Mouse (Mus musculus): ENCODE results near the gene Spata17. TPM values are rescaled to one million over a fixed set of nuclear protein-coding genes. Genes with fewer than 3 reads are reported as not detected.
A peak's percentile ranks its signal among the peaks of the same experiment; 100 is the strongest.

Gene Spata17
- polyA plus RNA-seq, 1 experiment, result not detected

GRCm38 (mm10) chr1:187053862-187054261, 161.4 kb downstream of the Spata17 start:
- TF ChIP-seq POLR2A (IDR thresholded peaks at IDR 0.05; ENCODE audit: borderline replicate concordance, control insufficient read depth, low read depth, low read length), result no peak
- TF ChIP-seq CTCF (IDR thresholded peaks at IDR 0.05; ENCODE audit: control insufficient read depth, insufficient read depth, low read length), result no peak
- H3K4me1 ChIP-seq (ENCODE audit: control insufficient read depth, insufficient read depth, low read length), result no peaks in the 10 kb centered on the region
- no peak overlapping the region for H3K27ac ChIP-seq (ENCODE audit: control insufficient read depth, insufficient read depth, low read depth, low read length, poor library complexity)
- H3K4me3 ChIP-seq (replicated peaks; ENCODE audit: control insufficient read depth, low read depth, low read length), result no peak overlapping the region
- 79% methylated on average over 3 of the region's 3 CpGs for WGBS

GRCm38 (mm10) chr1:187052532-187052931, 162.7 kb downstream of the Spata17 start:
- 66% methylated on average over 5 of the region's 5 CpGs for WGBS
- Histone ChIP-seq H3K4me1 (ENCODE audit: control insufficient read depth, insufficient read depth, low read length) (no peaks in the 10 kb centered on the region), H3K4me3 (replicated peaks; ENCODE audit: control insufficient read depth, low read depth, low read length) (no peak overlapping the region), H3K27ac (ENCODE audit: control insufficient read depth, insufficient read depth, low read depth, low read length, poor library complexity) (no peak overlapping the region)
- TF ChIP-seq CTCF (IDR thresholded peaks at IDR 0.05; ENCODE audit: control insufficient read depth, insufficient read depth, low read length) (no peak), POLR2A (IDR thresholded peaks at IDR 0.05; ENCODE audit: borderline replicate concordance, control insufficient read depth, low read depth, low read length) (no peak)

GRCm38 (mm10) chr1:187051296-187051695, 164.0 kb downstream of the Spata17 start:
- H3K27ac ChIP-seq (ENCODE audit: control insufficient read depth, insufficient read depth, low read depth, low read length, poor library complexity), result no peak overlapping the region
- no peak for TF ChIP-seq POLR2A (IDR thresholded peaks at IDR 0.05; ENCODE audit: borderline replicate concordance, control insufficient read depth, low read depth, low read length)
- TF ChIP-seq CTCF (IDR thresholded peaks at IDR 0.05; ENCODE audit: control insufficient read depth, insufficient read depth, low read length), result no peak
- 80% methylated on average over 8 of the region's 8 CpGs for WGBS
- no peak overlapping the region for H3K4me3 ChIP-seq (replicated peaks; ENCODE audit: control insufficient read depth, low read depth, low read length)
- no peaks in the 10 kb centered on the region for H3K4me1 ChIP-seq (ENCODE audit: control insufficient read depth, insufficient read depth, low read length)

DNA sequence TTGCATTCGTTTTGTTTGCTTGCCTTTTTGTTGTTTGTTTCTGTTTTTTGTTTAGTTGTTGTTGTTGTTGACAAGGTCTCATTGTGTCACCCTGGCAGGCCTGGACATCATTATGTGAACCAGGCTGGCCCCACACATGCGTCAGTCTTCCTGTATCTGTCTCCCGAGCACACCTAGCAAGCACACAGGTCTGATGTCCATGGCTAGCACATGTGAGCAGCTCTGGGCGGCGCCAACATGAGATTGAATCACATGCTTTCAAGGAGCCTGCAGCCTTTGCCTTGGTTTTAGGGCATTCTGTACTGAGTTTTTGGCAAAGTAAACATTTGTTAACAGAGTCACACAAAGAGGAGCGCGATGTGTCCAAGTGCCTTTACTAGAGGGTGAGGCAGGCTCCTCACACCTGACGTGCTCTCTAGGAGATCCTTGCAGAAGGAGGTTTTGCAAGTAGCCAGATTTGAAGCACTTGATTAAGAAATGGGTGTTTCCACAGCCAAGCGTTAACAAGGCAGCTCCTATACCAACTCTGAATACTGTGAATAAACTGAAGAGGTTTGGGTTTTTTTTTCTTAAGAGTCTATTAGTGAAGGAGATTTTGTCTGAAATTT, 166.5 kb downstream of the Spata17 start:
- Histone ChIP-seq H3K27ac (ENCODE audit: control insufficient read depth, insufficient read depth, low read depth, low read length, poor library complexity) (no peak overlapping the region), H3K4me1 (ENCODE audit: control insufficient read depth, insufficient read depth, low read length) (no peaks in the 10 kb centered on the region), H3K4me3 (replicated peaks; ENCODE audit: control insufficient read depth, low read depth, low read length) (no peak overlapping the region)
- 83% methylated on average over 9 of the region's 9 CpGs for WGBS
- TF ChIP-seq POLR2A (IDR thresholded peaks at IDR 0.05; ENCODE audit: borderline replicate concordance, control insufficient read depth, low read depth, low read length) (no peak), CTCF (IDR thresholded peaks at IDR 0.05; ENCODE audit: control insufficient read depth, insufficient read depth, low read length) (no peak)

GRCm38 (mm10) chr1:187044726-187045125, 170.5 kb downstream of the Spata17 start:
- Histone ChIP-seq H3K4me3 (replicated peaks; ENCODE audit: control insufficient read depth, low read depth, low read length) (no peak overlapping the region), H3K27ac (ENCODE audit: control insufficient read depth, insufficient read depth, low read depth, low read length, poor library complexity) (no peak overlapping the region), H3K4me1 (ENCODE audit: control insufficient read depth, insufficient read depth, low read length) (no peaks in the 10 kb centered on the region)
- TF ChIP-seq CTCF (IDR thresholded peaks at IDR 0.05; ENCODE audit: control insufficient read depth, insufficient read depth, low read length) (no peak), POLR2A (IDR thresholded peaks at IDR 0.05; ENCODE audit: borderline replicate concordance, control insufficient read depth, low read depth, low read length) (no peak)
- 64% methylated on average over 6 of the region's 6 CpGs for WGBS

GRCm38 (mm10) chr1:187039801-187040200, 175.5 kb downstream of the Spata17 start:
- Histone ChIP-seq H3K4me1 (ENCODE audit: control insufficient read depth, insufficient read depth, low read length) (no peaks in the 10 kb centered on the region), H3K27ac (ENCODE audit: control insufficient read depth, insufficient read depth, low read depth, low read length, poor library complexity) (no peak overlapping the region), H3K4me3 (replicated peaks; ENCODE audit: control insufficient read depth, low read depth, low read length) (no peak overlapping the region)
- WGBS, result 24% methylated on average over 4 of the region's 4 CpGs
- TF ChIP-seq POLR2A (IDR thresholded peaks at IDR 0.05; ENCODE audit: borderline replicate concordance, control insufficient read depth, low read depth, low read length) (no peak), CTCF (IDR thresholded peaks at IDR 0.05; ENCODE audit: control insufficient read depth, insufficient read depth, low read length) (no peak)

DNA sequence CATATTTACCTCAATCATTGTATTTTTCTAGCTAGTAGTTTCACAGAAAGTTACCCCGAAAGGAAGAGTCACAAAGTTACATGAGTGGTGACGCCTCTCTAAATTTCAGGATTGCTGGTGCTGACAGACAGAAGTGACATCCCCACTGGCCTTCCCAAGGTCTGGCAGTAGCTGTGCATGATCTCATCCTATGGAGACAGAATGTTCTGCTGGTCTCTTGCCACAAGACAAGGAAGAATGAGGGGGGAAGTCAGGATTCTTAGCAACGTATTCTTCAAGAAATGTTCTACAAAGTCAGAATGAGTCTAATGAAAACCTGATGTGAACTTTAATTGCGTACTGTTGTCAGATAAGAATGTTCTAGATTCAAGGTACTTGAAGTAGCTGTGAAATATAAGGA, 179.5 kb downstream of the Spata17 start:
- no peaks in the 10 kb centered on the region for H3K4me1 ChIP-seq (ENCODE audit: control insufficient read depth, insufficient read depth, low read length)
- 83% methylated on average over 4 of the region's 4 CpGs for WGBS
- H3K27ac ChIP-seq (ENCODE audit: control insufficient read depth, insufficient read depth, low read depth, low read length, poor library complexity), result no peak overlapping the region
- TF ChIP-seq POLR2A (IDR thresholded peaks at IDR 0.05; ENCODE audit: borderline replicate concordance, control insufficient read depth, low read depth, low read length) (no peak), CTCF (IDR thresholded peaks at IDR 0.05; ENCODE audit: control insufficient read depth, insufficient read depth, low read length) (no peak)
- H3K4me3 ChIP-seq (replicated peaks; ENCODE audit: control insufficient read depth, low read depth, low read length), result no peak overlapping the region

DNA sequence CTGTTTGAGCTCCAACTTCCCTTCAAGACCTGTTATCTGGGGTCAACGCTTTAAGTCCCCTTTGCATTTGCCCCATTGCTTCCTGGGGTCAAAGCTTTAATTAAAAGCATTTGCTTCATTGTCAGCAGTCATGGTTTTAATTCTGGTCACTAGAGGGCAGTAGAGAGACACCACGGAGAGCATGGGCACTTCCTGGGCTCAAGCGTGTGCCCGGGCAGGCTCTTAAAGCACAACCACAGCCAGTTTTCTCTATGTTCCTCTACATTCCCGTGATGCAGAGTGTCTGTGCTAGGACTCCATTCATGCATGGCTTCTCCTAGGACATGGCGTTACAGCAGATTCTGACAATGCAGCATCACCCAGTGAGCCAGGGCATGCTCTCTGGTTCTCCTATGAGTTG, 183.5 kb downstream of the Spata17 start:
- no peaks in the 10 kb centered on the region for H3K4me1 ChIP-seq (ENCODE audit: control insufficient read depth, insufficient read depth, low read length)
- no peak overlapping the region for H3K27ac ChIP-seq (ENCODE audit: control insufficient read depth, insufficient read depth, low read depth, low read length, poor library complexity)
- 24% methylated on average over 6 of the region's 6 CpGs for WGBS
- TF ChIP-seq POLR2A (IDR thresholded peaks at IDR 0.05; ENCODE audit: borderline replicate concordance, control insufficient read depth, low read depth, low read length) (no peak), CTCF (IDR thresholded peaks at IDR 0.05; ENCODE audit: control insufficient read depth, insufficient read depth, low read length) (peak; percentile 56)
- H3K4me3 ChIP-seq (replicated peaks; ENCODE audit: control insufficient read depth, low read depth, low read length), result no peak overlapping the region

DNA sequence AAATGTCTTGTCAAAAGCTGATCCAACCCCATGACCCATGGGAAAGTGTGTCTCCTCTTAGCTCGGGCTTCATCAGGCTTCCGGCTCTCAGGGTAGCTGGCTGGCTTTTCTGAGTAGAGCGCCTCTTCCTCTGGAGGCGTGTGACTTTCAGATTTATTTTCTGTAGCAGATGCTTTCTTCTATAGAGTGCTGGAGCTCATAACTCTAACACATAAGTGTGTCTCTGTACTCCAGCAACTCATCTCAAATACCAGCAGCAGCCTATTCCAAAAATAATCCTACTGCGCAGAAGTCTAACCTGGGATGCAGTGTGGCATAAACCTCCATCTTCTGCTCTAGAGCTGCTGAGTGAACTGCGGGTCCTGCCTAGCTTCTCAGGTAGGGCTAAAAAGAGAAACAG, 186.4 kb downstream of the Spata17 start:
- TF ChIP-seq POLR2A (IDR thresholded peaks at IDR 0.05; ENCODE audit: borderline replicate concordance, control insufficient read depth, low read depth, low read length) (no peak), CTCF (IDR thresholded peaks at IDR 0.05; ENCODE audit: control insufficient read depth, insufficient read depth, low read length) (no peak)
- H3K4me3 ChIP-seq (replicated peaks; ENCODE audit: control insufficient read depth, low read depth, low read length), result no peak overlapping the region
- H3K4me1 ChIP-seq (ENCODE audit: control insufficient read depth, insufficient read depth, low read length), result no peaks in the 10 kb centered on the region
- no peak overlapping the region for H3K27ac ChIP-seq (ENCODE audit: control insufficient read depth, insufficient read depth, low read depth, low read length, poor library complexity)
- 73% methylated on average over 6 of the region's 6 CpGs for WGBS
